In genomic region chr15:84065701-84066100, GRCm38 (mm10) we compare ENCODE assay signal across 31 mouse cellular contexts. TPM values are rescaled to one million over a fixed set of nuclear protein-coding genes. Genes with fewer than 3 reads are reported as not detected.
A peak's percentile ranks its signal among the peaks of the same experiment; 100 is the strongest.
DNase-seq lines count a peak whose midpoint lies in the region; ATAC-seq and TF ChIP-seq lines count a peak whose summit lies in the region.
"Had no signal": no experiment of that assay in that cellular context is flagged by ENCODE, and none has a peak within 500 bp of the region (broad histone marks: within the 10 kb centered on the region; RNA-seq: fewer than 3 reads in every experiment).

No protein-coding gene starts in this region.

- no peak for TF ChIP-seq RAD21 in MEL (IDR thresholded peaks at IDR 0.05; ENCODE audit: low read depth, low read length)

- no peaks in the 10 kb centered on the region for H3K4me1 ChIP-seq in liver, embryonic 14.5 days (replicated peaks; ENCODE audit: control insufficient read depth in 2 of 2, insufficient read depth in 2 of 2, low read length in 1 of 2)
- H3K4me1 ChIP-seq in liver, embryonic 11.5 days (replicated peaks; ENCODE audit: control insufficient read depth, insufficient read depth, low read length) = no peaks in the 10 kb centered on the region
- H3K4me1 ChIP-seq in MEL (ENCODE audit: control insufficient read depth in 1 of 2, insufficient read depth in 2 of 2, low read length in 2 of 2) = no peaks in the 10 kb centered on the region
- H3K4me1 ChIP-seq in cortical plate, adult 2 months (ENCODE audit: control insufficient read depth, insufficient read depth, low read length) = peaks cover 3% of the 10 kb centered on the region; the same call in 1 of the 2 replicates
- H3K4me1 ChIP-seq in cerebellum, adult 2 months (ENCODE audit: control insufficient read depth, insufficient read depth, low read length) = no peaks in the 10 kb centered on the region
- H3K4me1 ChIP-seq: liver, embryonic 13.5 days had no signal

- H3K4me3 ChIP-seq in gastrocnemius, adult 2 months = no peak overlapping the region
- no peak overlapping the region for H3K4me3 ChIP-seq in liver, embryonic 14.5 days (ENCODE audit: insufficient read depth in 1 of 2, low read depth in 2 of 2, low read length in 2 of 2)
- no peak overlapping the region for H3K4me3 ChIP-seq in liver, embryonic 11.5 days (ENCODE audit: low read depth, low read length)
- no peak overlapping the region for H3K4me3 ChIP-seq in MEL (ENCODE audit: control insufficient read depth in 1 of 2, insufficient read depth in 1 of 2, low read depth in 2 of 2, low read length in 2 of 2)
- peak overlapping the region; percentile 60; the same call in 1 of the 2 replicates for H3K4me3 ChIP-seq in cortical plate, adult 2 months (ENCODE audit: insufficient read depth, low read length)
- no peak overlapping the region for H3K4me3 ChIP-seq in cerebellum, adult 2 months (replicated peaks; ENCODE audit: insufficient read depth, low read depth, low read length)
- H3K4me3 ChIP-seq: liver, embryonic 13.5 days; myocyte had no signal

- H3K27ac ChIP-seq in gastrocnemius, adult 2 months = no peak overlapping the region
- H3K27ac ChIP-seq in liver, embryonic 14.5 days = no peak overlapping the region
- no peak overlapping the region for H3K27ac ChIP-seq in liver, embryonic 11.5 days (ENCODE audit: low read depth, low read length)
- H3K27ac ChIP-seq in MEL (ENCODE audit: control insufficient read depth, low read depth, low read length) = no peak overlapping the region
- H3K27ac ChIP-seq in cortical plate, adult 2 months (ENCODE audit: insufficient read depth, low read length) = no peak overlapping the region
- H3K27ac ChIP-seq in cerebellum, adult 2 months (ENCODE audit: insufficient read depth, low read length) = no peak overlapping the region
- H3K27ac ChIP-seq: embryonic facial prominence, embryonic 12.5 days; heart, embryonic 13.5 days; hindbrain, embryonic 15.5 days; kidney, postnatal 0 days; liver, embryonic 13.5 days had no signal

- 55% methylated on average over 4 of the region's 4 CpGs for WGBS in liver, embryonic 14.5 days (ENCODE audit: insufficient replicate concordance)
- 61% methylated on average over 4 of the region's 4 CpGs for WGBS in liver, embryonic 11.5 days
- 77% methylated on average over 4 of the region's 4 CpGs for WGBS in cerebellum, adult 2 months

- DNase-seq in gastrocnemius, adult 2 months = no peak
- DNase-seq in gastrocnemius, postnatal 10 days = no peak
- DNase-seq in liver, embryonic 14.5 days (ENCODE audit: low read depth in 3 of 3, low spot score in 3 of 3) = no peak
- no peak for DNase-seq in liver, embryonic 11.5 days (ENCODE audit: low spot score)
- DNase-seq in MEL (ENCODE audit: low read depth, low spot score) = no peak
- DNase-seq in thymus, postnatal 0 days (ENCODE audit: low spot score) = no peak
- no peak for DNase-seq in cerebellum, adult 2 months
- DNase-seq: cerebellum, adult 8-10 months; kidney, adult 18-20 months; liver, embryonic 13.5 days; lung, postnatal 10 days; thymus, postnatal 14 days had no signal

- H3K27me3 ChIP-seq in liver, embryonic 14.5 days (ENCODE audit: control insufficient read depth, insufficient read depth, low read length) = peaks cover 15% of the 10 kb centered on the region
- H3K27me3 ChIP-seq in liver, embryonic 11.5 days (replicated peaks; ENCODE audit: control insufficient read depth, insufficient read depth, low read length) = peaks cover 34% of the 10 kb centered on the region
- no peaks in the 10 kb centered on the region for H3K27me3 ChIP-seq in MEL (ENCODE audit: control insufficient read depth in 1 of 2, insufficient read depth in 2 of 2, low read length in 2 of 2)
- no peaks in the 10 kb centered on the region; the same call in 1 of the 2 replicates for H3K27me3 ChIP-seq in cerebellum, adult 2 months (ENCODE audit: control insufficient read depth, insufficient read depth, low read length)

- no peak overlapping the region for H3K4me2 ChIP-seq in liver, embryonic 14.5 days (ENCODE audit: low read depth)
- no peak overlapping the region for H3K4me2 ChIP-seq in liver, embryonic 11.5 days
- H3K4me2 ChIP-seq: liver, embryonic 13.5 days had no signal

- peak; percentile 17; the same call in 1 of the 2 replicates for TF ChIP-seq CTCF in gastrocnemius, adult 2 months (IDR thresholded peaks at IDR 0.05)
- TF ChIP-seq CTCF in liver, embryonic 14.5 days (IDR thresholded peaks at IDR 0.05; ENCODE audit: low read depth) = peak; percentile 50
- peak; percentile 4 to 25 (median 21); a peak in 4 of 6 replicates for TF ChIP-seq CTCF in MEL (IDR thresholded peaks at IDR 0.05 in 2 of 3, conservative IDR thresholded peaks at IDR 0.05 in 1 of 3; ENCODE audit: control insufficient read depth in 1 of 3, insufficient read depth in 1 of 3, low read depth in 2 of 3, low read length in 3 of 3, poor library complexity in 1 of 3, severe bottlenecking in 1 of 3)
- peak; percentile 20; the same call in 1 of the 2 replicates for TF ChIP-seq CTCF in cortical plate, adult 2 months (IDR thresholded peaks at IDR 0.05; ENCODE audit: extremely low read depth, insufficient read depth, low read length)
- no peak for TF ChIP-seq CTCF in cerebellum, adult 2 months (IDR thresholded peaks at IDR 0.05; ENCODE audit: borderline replicate concordance, insufficient read depth, low read depth, low read length)

- H3K79me2 ChIP-seq in MEL (ENCODE audit: control insufficient read depth, insufficient read depth, low read length, poor library complexity) = no peaks in the 10 kb centered on the region

- intact Hi-C loops in gastrocnemius, adult 2 months (cut with DNase I) = no loop called here

- TF ChIP-seq EP300 in liver, embryonic 14.5 days (IDR thresholded peaks at IDR 0.05; ENCODE audit: low read depth) = no peak
- no peak for TF ChIP-seq EP300 in MEL (IDR thresholded peaks at IDR 0.05; ENCODE audit: low read depth in 1 of 2, low read length in 2 of 2)

- ATAC-seq in liver, embryonic 14.5 days (ENCODE audit: insufficient read depth) = no peak
- ATAC-seq in liver, embryonic 11.5 days (replicated peaks; ENCODE audit: low FRiP score) = no peak
- ATAC-seq: activated CD4-positive, CD25-positive, alpha-beta regulatory T cell, adult 4 months; CD4-positive, CD25-positive, alpha-beta regulatory T cell, adult 4 months had no signal

- no peaks in the 10 kb centered on the region for H3K9me3 ChIP-seq in liver, embryonic 14.5 days (ENCODE audit: control insufficient read depth, low read length)
- H3K9me3 ChIP-seq in liver, embryonic 11.5 days (ENCODE audit: control insufficient read depth, low read length) = no peaks in the 10 kb centered on the region
- H3K9me3 ChIP-seq in MEL (replicated peaks; ENCODE audit: insufficient read depth, low read length) = no peaks in the 10 kb centered on the region
- H3K9me3 ChIP-seq: hindbrain, embryonic 15.5 days had no signal

- TF ChIP-seq POLR2A in MEL (IDR thresholded peaks at IDR 0.05; ENCODE audit: control insufficient read depth in 1 of 2, insufficient read depth in 1 of 2, low read depth in 1 of 2, low read length in 2 of 2, poor library complexity in 1 of 2) = no peak
- no peak for TF ChIP-seq POLR2A in cortical plate, adult 2 months (IDR thresholded peaks at IDR 0.05; ENCODE audit: extremely low read depth, insufficient read depth, low read length)
- no peak for TF ChIP-seq POLR2A in cerebellum, adult 2 months (IDR thresholded peaks at IDR 0.05; ENCODE audit: borderline replicate concordance, insufficient read depth, low read length)

- no peaks in the 10 kb centered on the region for H3K36me3 ChIP-seq in liver, embryonic 14.5 days (replicated peaks; ENCODE audit: control insufficient read depth, insufficient read depth, low read depth)
- no peaks in the 10 kb centered on the region for H3K36me3 ChIP-seq in liver, embryonic 11.5 days (ENCODE audit: control insufficient read depth, insufficient read depth, low read length)
- no peaks in the 10 kb centered on the region for H3K36me3 ChIP-seq in MEL (ENCODE audit: control insufficient read depth in 1 of 2, insufficient read depth in 2 of 2, low read length in 2 of 2)
- H3K36me3 ChIP-seq: embryonic facial prominence, embryonic 12.5 days; heart, embryonic 13.5 days; hindbrain, embryonic 15.5 days; liver, embryonic 13.5 days had no signal

- no peak overlapping the region for H3K9ac ChIP-seq in liver, embryonic 14.5 days (replicated peaks)
- no peak overlapping the region for H3K9ac ChIP-seq in liver, embryonic 11.5 days (ENCODE audit: low read depth, low read length)
- no peak overlapping the region for H3K9ac ChIP-seq in MEL (ENCODE audit: control insufficient read depth, low read depth, low read length, poor library complexity, severe bottlenecking)
- H3K9ac ChIP-seq: heart, embryonic 13.5 days; liver, embryonic 13.5 days had no signal

RNA-seq across cellular contexts. Expression of gene Efcab6, which starts 0.5 kb away (rescaled TPM):
- total RNA-seq in gastrocnemius, adult 2 months (2021) = 1 to 10 TPM; 3.7 to 4.9 TPM
- 1 to 10 TPM; 3.2 to 7.4 TPM for total RNA-seq in gastrocnemius, postnatal 10 days (2021)
- not detected in 2 replicates for polyA plus RNA-seq in liver, embryonic 14.5 days (2012; rRNA removed)
- not detected in 2 replicates for polyA plus RNA-seq in liver, embryonic 14.5 days (2014; fragmentation: Nextera tagmentation; extraction: Ambion mirVana)
- not detected in 2 replicates for polyA plus RNA-seq in liver, embryonic 11.5 days (2014; fragmentation: Nextera tagmentation; extraction: Ambion mirVana)
- not detected in 2 replicates for total RNA-seq in MEL (2012; rRNA removed)
- not detected for polyA plus RNA-seq in MEL (2012; ENCODE audit: insufficient read depth in 1 of 2, insufficient read length in 2 of 2, low read depth in 1 of 2, low replicate concordance in 2 of 2, missing spikeins in 1 of 2)
- polyA plus RNA-seq in cortical plate, adult 2 months (2012; rRNA removed) = 10.9 and 11.0 TPM in 2 replicates
- 0.34 and 0.49 TPM in 2 replicates for polyA plus RNA-seq in thymus, postnatal 0 days (2015; fragmentation: Nextera tagmentation; extraction: Ambion mirVana)
- 0.32 and 0.70 TPM in 2 replicates for polyA plus RNA-seq in cerebellum, adult 2 months (2012; rRNA removed)
- total RNA-seq: adrenal gland, postnatal 14 days; common myeloid progenitor, adult 5-6 weeks; heart, postnatal 25 days; megakaryocyte progenitor cell, adult 5-6 weeks had no signal
- polyA plus RNA-seq: activated CD4-positive, CD25-positive, alpha-beta regulatory T cell, adult 4 months; CD4-positive, CD25-positive, alpha-beta regulatory T cell, adult 4 months; heart, embryonic 13.5 days; liver, embryonic 13.5 days; myocyte; spleen, adult 2 months had no signal

RNA-seq across cellular contexts. Expression of gene Sult4a1, which starts 39.9 kb away (rescaled TPM):
- not detected for total RNA-seq in gastrocnemius, adult 2 months (2021)
- under 1 TPM; 0.36 to 0.38 TPM for total RNA-seq in gastrocnemius, postnatal 10 days (2021)
- polyA plus RNA-seq in liver, embryonic 14.5 days (2012; rRNA removed) = 0.06 and 0.16 TPM in 2 replicates
- polyA plus RNA-seq in liver, embryonic 14.5 days (2014; fragmentation: Nextera tagmentation; extraction: Ambion mirVana) = not detected in 2 replicates
- polyA plus RNA-seq in liver, embryonic 11.5 days (2014; fragmentation: Nextera tagmentation; extraction: Ambion mirVana) = 0.81 and 0.88 TPM in 2 replicates
- total RNA-seq in MEL (2012; rRNA removed) = not detected in 2 replicates
- not detected for polyA plus RNA-seq in MEL (2012; ENCODE audit: insufficient read depth in 1 of 2, insufficient read length in 2 of 2, low read depth in 1 of 2, low replicate concordance in 2 of 2, missing spikeins in 1 of 2)
- polyA plus RNA-seq in cortical plate, adult 2 months (2012; rRNA removed) = 440 and 441 TPM in 2 replicates
- polyA plus RNA-seq in thymus, postnatal 0 days (2015; fragmentation: Nextera tagmentation; extraction: Ambion mirVana) = 0.22 and 0.30 TPM in 2 replicates
- 334 and 363 TPM in 2 replicates for polyA plus RNA-seq in cerebellum, adult 2 months (2012; rRNA removed)
- total RNA-seq: common myeloid progenitor, adult 5-6 weeks; heart, postnatal 25 days; megakaryocyte progenitor cell, adult 5-6 weeks had no signal
- polyA plus RNA-seq: activated CD4-positive, CD25-positive, alpha-beta regulatory T cell, adult 4 months; CD4-positive, CD25-positive, alpha-beta regulatory T cell, adult 4 months; myocyte had no signal

RNA-seq across cellular contexts. Expression of gene Pnpla5, which starts 57.3 kb away (rescaled TPM):
- under 1 TPM in 1 of 2 experiments, not detected in 1; 0.14 TPM for total RNA-seq in gastrocnemius, adult 2 months (2021)
- total RNA-seq in gastrocnemius, postnatal 10 days (2021) = not detected
- 0.02 TPM in 2 replicates for polyA plus RNA-seq in liver, embryonic 14.5 days (2012; rRNA removed)
- not detected in 2 replicates for polyA plus RNA-seq in liver, embryonic 14.5 days (2014; fragmentation: Nextera tagmentation; extraction: Ambion mirVana)
- not detected in 2 replicates for polyA plus RNA-seq in liver, embryonic 11.5 days (2014; fragmentation: Nextera tagmentation; extraction: Ambion mirVana)
- total RNA-seq in MEL (2012; rRNA removed) = not detected in 2 replicates
- polyA plus RNA-seq in MEL (2012; ENCODE audit: insufficient read depth in 1 of 2, insufficient read length in 2 of 2, low read depth in 1 of 2, low replicate concordance in 2 of 2, missing spikeins in 1 of 2) = not detected
- polyA plus RNA-seq in cortical plate, adult 2 months (2012; rRNA removed) = not detected in 2 replicates
- polyA plus RNA-seq in thymus, postnatal 0 days (2015; fragmentation: Nextera tagmentation; extraction: Ambion mirVana) = 0.07 and 0.09 TPM in 2 replicates
- polyA plus RNA-seq in cerebellum, adult 2 months (2012; rRNA removed) = not detected in 2 replicates
- total RNA-seq: common myeloid progenitor, adult 5-6 weeks; heart, postnatal 25 days; layer of hippocampus, postnatal 25 days; left cerebral cortex, postnatal 4 days; megakaryocyte progenitor cell, adult 5-6 weeks had no signal
- polyA plus RNA-seq: activated CD4-positive, CD25-positive, alpha-beta regulatory T cell, adult 4 months; CD4-positive, CD25-positive, alpha-beta regulatory T cell, adult 4 months; embryonic facial prominence, embryonic 12.5 days; forebrain, embryonic 14.5 days; heart, embryonic 13.5 days; hindbrain, embryonic 15.5 days; kidney, postnatal 0 days; liver, embryonic 13.5 days; midbrain, embryonic 14.5 days; myocyte; neural tube, embryonic 14.5 days; spleen, adult 2 months; stomach, embryonic 14.5 days had no signal

Comparison
In these comparisons a context has a peak if more than half of its experiments do, and no peak if none do; other contexts are left out.
1. RNA of gene Sult4a1, which starts 39.9 kb away (polyA plus RNA-seq): 440 to 441 TPM in cortical plate, adult 2 months and 334 to 363 TPM in cerebellum, adult 2 months; 0.81 to 0.88 TPM in liver, embryonic 11.5 days, 0.22 to 0.30 TPM in thymus, postnatal 0 days, 0.06 to 0.16 TPM in liver, embryonic 14.5 days and not detected in MEL; every median in the first group is over 100 times any median in the second.